Mouse (Mus musculus): ENCODE measurements around the gene Cpeb2. TPM values are rescaled to one million over a fixed set of nuclear protein-coding genes. Genes with fewer than 3 reads are reported as not detected.

The Cpeb2 gene
- polyA plus RNA-seq, 1 experiment from 2014 or later: 1.4 TPM

DNA sequence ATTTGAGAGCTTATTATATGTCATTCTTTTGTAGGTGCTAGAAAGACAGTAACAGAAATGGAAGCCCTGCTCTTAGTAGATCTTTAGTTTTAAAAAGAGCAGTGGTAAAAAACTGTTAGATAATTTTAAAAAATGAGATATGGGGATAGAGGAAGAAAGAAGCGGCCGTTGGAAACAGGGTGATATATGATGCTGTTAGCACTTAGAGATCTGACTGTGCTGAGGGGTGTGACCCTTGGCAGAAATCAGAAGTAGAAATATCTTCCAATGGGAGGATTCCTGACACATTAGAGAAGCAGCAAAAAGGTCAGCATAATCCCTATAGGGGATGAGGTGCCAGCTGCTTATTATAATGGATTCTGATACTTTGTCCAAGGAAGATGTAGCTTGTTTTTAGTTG is 24.5 kb downstream of the Cpeb2 start:
- no peak overlapping the region for H3K4me2 ChIP-seq (ENCODE audit: low read depth, low read length)
- no peaks in the 10 kb centered on the region for H3K36me3 ChIP-seq (ENCODE audit: control insufficient read depth, insufficient read depth, low read length)
- ATAC-seq: no peak
- H3K4me3 ChIP-seq (ENCODE audit: low read length): no peak overlapping the region
- 74% methylated on average over 2 of the region's 2 CpGs for WGBS
- H3K9ac ChIP-seq (ENCODE audit: low read depth, low read length): no peak overlapping the region
- H3K27me3 ChIP-seq (replicated peaks; ENCODE audit: control insufficient read depth, insufficient read depth, low read length): no peaks in the 10 kb centered on the region
- no peaks in the 10 kb centered on the region for H3K9me3 ChIP-seq (ENCODE audit: control insufficient read depth, low read length)
- H3K27ac ChIP-seq (ENCODE audit: low read length): no peak overlapping the region
- H3K4me1 ChIP-seq (ENCODE audit: control insufficient read depth, insufficient read depth, low read length): no peaks in the 10 kb centered on the region

DNA sequence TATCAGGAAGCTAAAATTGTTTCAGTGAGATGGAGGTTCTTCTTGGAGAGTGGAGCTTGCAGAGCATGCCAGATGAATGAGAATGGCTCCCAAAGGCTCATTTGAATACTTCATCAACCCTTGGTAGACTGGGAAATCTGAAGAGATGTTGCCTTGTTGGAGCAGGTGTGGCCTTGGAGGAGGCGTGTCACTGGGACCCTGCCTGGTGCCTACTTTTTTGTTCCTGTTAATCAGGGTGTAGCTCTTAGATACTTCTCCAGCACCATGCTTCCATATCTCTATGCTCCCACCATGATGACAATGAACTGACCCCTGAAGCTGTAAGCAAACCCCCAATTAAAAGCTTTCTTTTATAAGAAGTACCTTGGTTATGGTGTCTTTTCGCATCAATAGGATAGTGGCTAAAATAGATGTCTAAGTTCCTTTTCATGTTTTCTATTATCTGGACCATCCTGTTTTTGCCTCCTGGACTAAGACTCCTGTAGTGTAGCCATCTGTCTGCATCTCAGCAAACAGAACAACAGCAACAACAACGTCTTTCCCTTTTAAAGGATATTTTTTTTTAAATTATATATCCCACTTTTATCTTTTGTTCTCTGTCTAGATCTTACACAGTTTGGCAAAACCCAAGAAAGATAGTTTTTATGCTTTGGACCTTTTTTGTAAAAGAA is 25.6 kb downstream of the Cpeb2 start:
- H3K4me1 ChIP-seq (ENCODE audit: control insufficient read depth, insufficient read depth, low read length): no peaks in the 10 kb centered on the region
- 92% methylated on average over 3 of the region's 3 CpGs for WGBS
- no peak overlapping the region for H3K4me2 ChIP-seq (ENCODE audit: low read depth, low read length)
- no peak overlapping the region for H3K4me3 ChIP-seq (ENCODE audit: low read length)
- no peak overlapping the region for H3K27ac ChIP-seq (ENCODE audit: low read length)
- no peaks in the 10 kb centered on the region for H3K27me3 ChIP-seq (replicated peaks; ENCODE audit: control insufficient read depth, insufficient read depth, low read length)
- H3K9ac ChIP-seq (ENCODE audit: low read depth, low read length): no peak overlapping the region
- H3K36me3 ChIP-seq (ENCODE audit: control insufficient read depth, insufficient read depth, low read length): no peaks in the 10 kb centered on the region
- H3K9me3 ChIP-seq (ENCODE audit: control insufficient read depth, low read length): no peaks in the 10 kb centered on the region
- ATAC-seq: no peak

DNA sequence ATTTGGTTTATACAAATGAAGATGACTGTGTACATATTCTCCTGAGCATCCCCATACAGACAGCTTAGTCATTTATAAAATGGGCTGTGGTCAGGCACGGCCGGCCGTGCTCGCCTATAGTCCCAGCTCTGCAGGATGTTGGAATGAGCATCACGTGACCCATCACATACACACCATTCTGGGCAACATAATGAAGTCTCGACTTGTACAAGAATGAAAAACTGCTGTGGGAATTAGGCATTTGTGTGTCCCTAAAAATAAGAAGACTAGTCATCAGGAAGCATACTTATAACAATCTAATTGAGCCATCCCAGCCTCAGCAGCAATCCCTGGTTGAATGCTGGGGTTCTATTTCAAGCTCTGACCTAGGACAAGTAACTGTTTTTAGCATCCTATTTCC is 28.8 kb downstream of the Cpeb2 start:
- 56% methylated on average over 6 of the region's 6 CpGs for WGBS
- Histone ChIP-seq H3K27me3 (replicated peaks; ENCODE audit: control insufficient read depth, insufficient read depth, low read length) (no peaks in the 10 kb centered on the region), H3K4me3 (ENCODE audit: low read length) (no peak overlapping the region), H3K4me2 (ENCODE audit: low read depth, low read length) (no peak overlapping the region), H3K9me3 (ENCODE audit: control insufficient read depth, low read length) (no peaks in the 10 kb centered on the region), H3K9ac (ENCODE audit: low read depth, low read length) (no peak overlapping the region), H3K36me3 (ENCODE audit: control insufficient read depth, insufficient read depth, low read length) (no peaks in the 10 kb centered on the region), H3K27ac (ENCODE audit: low read length) (no peak overlapping the region), H3K4me1 (ENCODE audit: control insufficient read depth, insufficient read depth, low read length) (no peaks in the 10 kb centered on the region)
- no peak for ATAC-seq

DNA sequence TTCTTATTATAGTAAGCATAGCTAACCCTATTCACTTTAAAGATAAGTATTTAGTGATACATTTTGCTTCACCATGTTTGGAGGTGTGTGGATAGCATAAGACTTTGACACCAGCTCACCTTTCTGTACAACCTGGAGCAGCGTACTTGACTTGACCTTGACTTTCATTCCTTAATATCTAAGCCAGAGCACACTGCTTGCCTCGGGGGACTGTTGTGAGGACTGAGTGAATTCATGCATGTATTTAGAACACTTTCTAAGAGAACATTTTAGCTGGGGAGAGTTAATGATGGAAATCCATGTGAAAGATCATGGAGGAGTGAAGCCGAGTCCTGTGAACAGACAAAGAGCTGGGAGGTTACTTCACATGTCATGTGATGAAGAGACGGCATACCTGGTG is 31.0 kb downstream of the Cpeb2 start:
- WGBS: 81% methylated on average over 4 of the region's 4 CpGs
- Histone ChIP-seq H3K27ac (ENCODE audit: low read length) (no peak overlapping the region), H3K27me3 (replicated peaks; ENCODE audit: control insufficient read depth, insufficient read depth, low read length) (no peaks in the 10 kb centered on the region), H3K4me3 (ENCODE audit: low read length) (no peak overlapping the region), H3K4me1 (ENCODE audit: control insufficient read depth, insufficient read depth, low read length) (no peaks in the 10 kb centered on the region), H3K9ac (ENCODE audit: low read depth, low read length) (no peak overlapping the region), H3K36me3 (ENCODE audit: control insufficient read depth, insufficient read depth, low read length) (no peaks in the 10 kb centered on the region), H3K9me3 (ENCODE audit: control insufficient read depth, low read length) (no peaks in the 10 kb centered on the region), H3K4me2 (ENCODE audit: low read depth, low read length) (no peak overlapping the region)
- ATAC-seq: no peak

DNA sequence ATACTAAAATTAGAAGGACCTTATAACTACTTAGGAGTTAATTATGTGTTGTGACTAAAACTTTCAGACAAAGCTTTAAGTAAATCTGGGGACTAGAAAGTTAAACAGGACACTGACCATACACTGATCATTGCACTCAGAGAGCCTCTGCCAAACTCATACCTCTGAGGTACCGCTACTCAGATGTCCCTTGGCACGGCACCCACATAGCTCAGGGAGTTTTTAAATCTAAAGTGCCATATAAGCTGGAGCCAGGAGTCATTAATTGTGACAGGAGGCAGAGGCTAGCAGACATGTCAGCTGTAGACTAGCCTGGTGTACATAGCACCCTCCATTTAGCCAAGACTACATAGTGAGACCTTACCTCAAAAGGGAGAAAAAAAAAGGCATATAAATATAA is 31.7 kb downstream of the Cpeb2 start:
- Histone ChIP-seq H3K27me3 (replicated peaks; ENCODE audit: control insufficient read depth, insufficient read depth, low read length) (no peaks in the 10 kb centered on the region), H3K27ac (ENCODE audit: low read length) (no peak overlapping the region), H3K9me3 (ENCODE audit: control insufficient read depth, low read length) (no peaks in the 10 kb centered on the region), H3K4me1 (ENCODE audit: control insufficient read depth, insufficient read depth, low read length) (no peaks in the 10 kb centered on the region), H3K36me3 (ENCODE audit: control insufficient read depth, insufficient read depth, low read length) (no peaks in the 10 kb centered on the region; the same call in 1 of the 2 replicates), H3K4me3 (ENCODE audit: low read length) (no peak overlapping the region), H3K4me2 (ENCODE audit: low read depth, low read length) (no peak overlapping the region), H3K9ac (ENCODE audit: low read depth, low read length) (no peak overlapping the region)
- 79% methylated on average over 2 of the region's 2 CpGs for WGBS
- no peak for ATAC-seq

DNA sequence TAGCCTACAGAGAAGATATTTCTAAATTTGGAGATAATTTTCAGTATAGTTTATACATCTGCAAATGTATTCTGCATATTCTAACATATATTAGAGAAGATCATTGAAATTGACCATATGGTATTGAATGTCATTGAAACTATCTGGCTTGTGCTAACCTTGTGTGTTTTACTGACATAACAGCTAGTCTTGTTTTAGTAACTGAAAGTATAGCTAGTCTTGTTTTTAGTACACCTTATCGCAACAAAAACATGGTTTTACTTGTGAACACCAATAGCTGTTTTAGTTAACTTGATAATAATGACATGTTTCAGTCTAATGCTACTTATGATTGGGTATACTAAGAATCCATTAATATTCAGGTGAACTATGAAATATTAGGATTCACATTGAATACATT is 45.0 kb downstream of the Cpeb2 start:
- no peak for ATAC-seq
- no peak overlapping the region for H3K9ac ChIP-seq (ENCODE audit: low read depth, low read length)
- H3K4me2 ChIP-seq (ENCODE audit: low read depth, low read length): no peak overlapping the region
- no peaks in the 10 kb centered on the region for H3K9me3 ChIP-seq (ENCODE audit: control insufficient read depth, low read length)
- H3K36me3 ChIP-seq (ENCODE audit: control insufficient read depth, insufficient read depth, low read length): no peaks in the 10 kb centered on the region
- no peak overlapping the region for H3K4me3 ChIP-seq (ENCODE audit: low read length)
- WGBS: 94% methylated on average over 1 of the region's 1 CpGs
- H3K27me3 ChIP-seq (replicated peaks; ENCODE audit: control insufficient read depth, insufficient read depth, low read length): no peaks in the 10 kb centered on the region
- no peak overlapping the region for H3K27ac ChIP-seq (ENCODE audit: low read length)
- no peaks in the 10 kb centered on the region for H3K4me1 ChIP-seq (ENCODE audit: control insufficient read depth, insufficient read depth, low read length)

DNA sequence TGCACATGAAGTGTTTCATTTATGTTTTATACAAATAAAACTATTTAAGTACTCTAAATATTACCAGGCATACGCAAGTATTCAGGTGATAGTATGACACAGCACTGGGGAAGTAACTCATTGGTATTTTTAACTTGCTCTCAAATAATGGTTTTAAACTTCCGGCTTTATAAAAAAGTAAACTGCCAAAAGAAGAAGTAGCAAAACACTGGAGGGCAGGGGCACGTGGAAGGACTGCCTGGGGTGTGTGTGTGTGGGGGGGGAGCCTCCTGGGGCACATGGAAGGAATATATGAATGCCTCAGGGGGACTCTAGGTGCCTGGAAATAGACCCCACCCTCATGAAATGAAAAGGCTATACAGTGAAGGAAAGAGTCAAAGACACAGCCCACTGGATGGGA is 46.8 kb downstream of the Cpeb2 start:
- Histone ChIP-seq H3K4me1 (ENCODE audit: control insufficient read depth, insufficient read depth, low read length) (no peaks in the 10 kb centered on the region), H3K9me3 (ENCODE audit: control insufficient read depth, low read length) (no peaks in the 10 kb centered on the region), H3K27ac (ENCODE audit: low read length) (no peak overlapping the region), H3K36me3 (ENCODE audit: control insufficient read depth, insufficient read depth, low read length) (peaks cover 2% of the 10 kb centered on the region; the same call in 1 of the 2 replicates), H3K9ac (ENCODE audit: low read depth, low read length) (no peak overlapping the region), H3K4me3 (ENCODE audit: low read length) (no peak overlapping the region), H3K27me3 (replicated peaks; ENCODE audit: control insufficient read depth, insufficient read depth, low read length) (no peaks in the 10 kb centered on the region), H3K4me2 (ENCODE audit: low read depth, low read length) (no peak overlapping the region)
- no peak for ATAC-seq
- 76% methylated on average over 3 of the region's 3 CpGs for WGBS

DNA sequence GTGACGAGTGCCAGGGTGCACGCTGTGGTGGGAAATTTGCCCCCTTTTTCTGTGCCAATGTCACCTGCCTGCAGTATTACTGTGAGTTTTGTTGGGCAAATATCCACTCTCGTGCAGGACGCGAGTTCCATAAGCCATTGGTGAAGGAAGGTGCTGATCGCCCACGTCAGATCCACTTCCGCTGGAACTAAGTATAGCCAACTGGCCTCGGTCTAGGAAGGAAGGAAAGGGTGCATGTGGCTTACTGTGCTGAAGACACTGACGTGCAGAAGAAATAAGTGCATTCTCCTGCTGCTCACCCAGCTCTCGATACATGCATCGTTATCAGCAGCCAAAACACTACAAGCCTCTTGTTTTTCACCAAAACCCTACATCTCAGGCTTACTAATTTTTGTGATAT is 52.8 kb downstream of the Cpeb2 start:
- H3K4me2 ChIP-seq (ENCODE audit: low read depth, low read length): no peak overlapping the region
- 88% methylated on average over 12 of the region's 12 CpGs for WGBS
- ATAC-seq: no peak
- no peak overlapping the region for H3K4me3 ChIP-seq (ENCODE audit: low read length)
- no peak overlapping the region for H3K27ac ChIP-seq (ENCODE audit: low read length)
- H3K9ac ChIP-seq (ENCODE audit: low read depth, low read length): no peak overlapping the region
- H3K27me3 ChIP-seq (replicated peaks; ENCODE audit: control insufficient read depth, insufficient read depth, low read length): no peaks in the 10 kb centered on the region
- no peaks in the 10 kb centered on the region for H3K9me3 ChIP-seq (ENCODE audit: control insufficient read depth, low read length)
- H3K4me1 ChIP-seq (ENCODE audit: control insufficient read depth, insufficient read depth, low read length): no peaks in the 10 kb centered on the region
- H3K36me3 ChIP-seq (ENCODE audit: control insufficient read depth, insufficient read depth, low read length): peaks cover 2% of the 10 kb centered on the region; the same call in 1 of the 2 replicates

DNA sequence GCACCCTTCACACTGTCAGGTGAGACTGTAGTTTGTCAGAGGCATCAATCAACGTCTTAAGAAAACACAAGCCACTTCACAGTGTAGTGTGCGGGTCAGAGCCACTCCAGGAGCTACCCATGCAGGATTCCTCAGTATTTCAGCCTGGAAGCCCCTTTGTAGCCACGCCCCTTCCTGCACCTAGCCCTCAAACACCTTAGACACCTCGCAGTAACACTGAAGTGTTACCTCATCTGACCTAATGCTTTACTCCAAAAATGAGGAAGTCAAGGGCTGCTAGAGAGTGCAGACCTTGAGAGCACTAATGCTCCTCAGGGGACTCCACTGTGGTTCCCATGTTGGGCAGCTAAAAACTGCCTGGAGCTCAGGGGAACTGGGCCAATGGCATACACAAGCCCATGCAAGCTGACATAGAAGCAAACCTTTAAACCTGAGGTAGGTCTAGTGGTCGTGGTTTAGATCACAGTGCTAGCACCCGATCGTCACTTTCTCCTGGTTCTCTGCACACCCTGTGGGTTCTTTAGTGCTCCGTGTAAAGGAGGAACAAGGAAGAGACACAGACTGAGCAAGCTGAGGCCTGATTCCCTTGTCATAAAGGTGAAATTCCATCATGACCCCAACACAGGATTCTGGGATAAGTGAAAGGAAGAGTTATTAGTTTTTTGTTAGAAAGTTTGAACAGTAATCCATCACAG is 56.9 kb downstream of the Cpeb2 start:
- 72% methylated on average over 8 of the region's 8 CpGs for WGBS

More for the DNA sequence above, 56.9 kb downstream of the Cpeb2 start:
- Histone ChIP-seq H3K9me3 (ENCODE audit: control insufficient read depth, low read length) (no peaks in the 10 kb centered on the region), H3K9ac (ENCODE audit: low read depth, low read length) (no peak overlapping the region), H3K4me1 (ENCODE audit: control insufficient read depth, insufficient read depth, low read length) (no peaks in the 10 kb centered on the region), H3K27ac (ENCODE audit: low read length) (no peak overlapping the region), H3K27me3 (replicated peaks; ENCODE audit: control insufficient read depth, insufficient read depth, low read length) (no peaks in the 10 kb centered on the region), H3K36me3 (ENCODE audit: control insufficient read depth, insufficient read depth, low read length) (no peaks in the 10 kb centered on the region), H3K4me3 (ENCODE audit: low read length) (no peak overlapping the region), H3K4me2 (ENCODE audit: low read depth, low read length) (no peak overlapping the region)
- no peak for ATAC-seq
